Mouse (Mus musculus): Measurements from ENCODE around the gene Afg3l1. TPM values are rescaled to one million over a fixed set of nuclear protein-coding genes. Genes with fewer than 3 reads are reported as not detected.

Gene Afg3l1
- 16.1 and 19.0 TPM in 2 replicates for polyA plus RNA-seq (2012; rRNA removed)

GRCm38 (mm10) chr8:123477737-123478258, at the start of gene Afg3l1:
Gene Afg3l1, plus strand, starts transcription at chr8:123477903.

GRCm38 (mm10) chr8:123514781-123515539, 37.3 kb downstream of the Afg3l1 start, which contains the start of gene Dbndd1:
Gene Dbndd1, minus strand, starts transcription at chr8:123515463.

GRCm38 (mm10) chr8:123518667-123519066, 41.0 kb downstream of the Afg3l1 start, which contains the start of gene Gas8:
Gene Gas8, plus strand, starts transcription at chr8:123518834.

Other genes starting within 250 kb of the Afg3l1 start
- gene Spata2l, start 241.7 kb upstream of the Afg3l1 start, polyA plus RNA-seq (2012; rRNA removed): 19.5 and 20.9 TPM in 2 replicates
- 39.4 and 42.7 TPM in 2 replicates for gene Zfp276, start 223.7 kb upstream of the Afg3l1 start, polyA plus RNA-seq (2012; rRNA removed)
- gene Vps9d1, start 223.6 kb upstream of the Afg3l1 start, polyA plus RNA-seq (2012; rRNA removed): 91.9 and 134 TPM in 2 replicates
- gene Fanca, start 159.3 kb upstream of the Afg3l1 start, polyA plus RNA-seq (2012; rRNA removed): 17.9 and 19.3 TPM in 2 replicates
- 63.4 and 66.8 TPM in 2 replicates for gene Spire2, start 145.2 kb upstream of the Afg3l1 start, polyA plus RNA-seq (2012; rRNA removed)
- gene Tcf25, start 104.2 kb upstream of the Afg3l1 start, polyA plus RNA-seq (2012; rRNA removed): 141 and 159 TPM in 2 replicates
- 0.02 and 0.03 TPM in 2 replicates for gene Mc1r, start 70.8 kb upstream of the Afg3l1 start, polyA plus RNA-seq (2012; rRNA removed)
- gene Tubb3, start 66.5 kb upstream of the Afg3l1 start, polyA plus RNA-seq (2012; rRNA removed): 24.2 and 25.0 TPM in 2 replicates
- 19.7 and 20.4 TPM in 2 replicates for gene Def8, start 54.4 kb upstream of the Afg3l1 start, polyA plus RNA-seq (2012; rRNA removed)
- gene Dbndd1, start 37.6 kb downstream of the Afg3l1 start, polyA plus RNA-seq (2012; rRNA removed): 0.27 and 0.61 TPM in 2 replicates
- gene Gas8, start 40.9 kb downstream of the Afg3l1 start, polyA plus RNA-seq (2012; rRNA removed): 4.0 and 4.7 TPM in 2 replicates
- 16.2 and 17.3 TPM in 2 replicates for gene Rhou, start 176.0 kb downstream of the Afg3l1 start, polyA plus RNA-seq (2012; rRNA removed)